Mouse (Mus musculus): Measurements from ENCODE around the gene Uhrf1bp1. TPM values are rescaled to one million over a fixed set of nuclear protein-coding genes. Genes with fewer than 3 reads are reported as not detected.

The Uhrf1bp1 gene
- 2.4 and 3.0 TPM in 2 replicates for polyA plus RNA-seq (2015; fragmentation: Nextera tagmentation; extraction: Ambion mirVana)

DNA sequence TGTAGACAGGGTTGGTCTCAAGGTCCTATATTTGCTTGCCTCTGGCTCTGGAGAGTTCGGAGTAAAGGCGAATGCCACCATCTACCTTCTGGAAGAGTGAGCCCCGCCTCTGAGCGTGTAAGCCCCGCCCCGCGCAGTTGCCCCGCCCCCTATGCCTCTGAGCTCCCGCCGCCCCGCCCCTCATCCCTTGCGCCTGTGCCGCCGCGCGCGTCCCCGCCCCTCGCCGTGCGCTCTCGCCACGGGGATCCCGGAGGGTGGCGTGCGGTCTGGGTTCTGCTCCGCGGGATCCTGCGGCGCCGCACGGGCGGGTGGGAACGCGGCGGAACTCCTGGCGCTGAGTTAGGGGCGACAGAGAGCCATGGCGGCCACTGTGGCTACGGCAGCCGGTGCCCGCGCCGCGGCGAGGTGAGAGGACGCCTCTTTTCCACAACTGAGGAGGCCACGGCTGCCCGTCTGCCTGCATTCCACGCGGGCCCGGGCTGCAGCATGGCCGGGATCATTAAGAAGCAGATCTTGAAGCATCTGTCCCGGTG lies at the start of gene Uhrf1bp1:
Uhrf1bp1 (plus strand) TSS at position 177 of the 533 bp plus-strand sequence.
- peak within 1 kb of the TSS; percentile 78 for H3K9ac ChIP-seq (ENCODE audit: low read length)
- H3K36me3 ChIP-seq (ENCODE audit: control insufficient read depth, insufficient read depth), result peaks cover 13% of the 10 kb centered on the region
- peak within 1 kb of the TSS; percentile 67 for H3K4me3 ChIP-seq (ENCODE audit: low read length)
- peak within 1 kb of the TSS; percentile 90 for H3K4me2 ChIP-seq (ENCODE audit: low read depth, low read length)
- peak within 1 kb of the TSS; percentile 52 for H3K27ac ChIP-seq (ENCODE audit: low read length)
- H3K4me1 ChIP-seq (ENCODE audit: control insufficient read depth, insufficient read depth, low read length), result peaks cover 12% of the 10 kb centered on the region
- no peaks in the 10 kb centered on the region for H3K27me3 ChIP-seq (ENCODE audit: control insufficient read depth, insufficient read depth, low read length)
- no peaks in the 10 kb centered on the region for H3K9me3 ChIP-seq (replicated peaks; ENCODE audit: control insufficient read depth, low read length)
- under 1% methylated on average over 53 of the region's 54 CpGs for WGBS
- ATAC-seq (replicated peaks; ENCODE audit: extremely low read depth, insufficient read depth, low FRiP score), result peak; percentile 87

DNA sequence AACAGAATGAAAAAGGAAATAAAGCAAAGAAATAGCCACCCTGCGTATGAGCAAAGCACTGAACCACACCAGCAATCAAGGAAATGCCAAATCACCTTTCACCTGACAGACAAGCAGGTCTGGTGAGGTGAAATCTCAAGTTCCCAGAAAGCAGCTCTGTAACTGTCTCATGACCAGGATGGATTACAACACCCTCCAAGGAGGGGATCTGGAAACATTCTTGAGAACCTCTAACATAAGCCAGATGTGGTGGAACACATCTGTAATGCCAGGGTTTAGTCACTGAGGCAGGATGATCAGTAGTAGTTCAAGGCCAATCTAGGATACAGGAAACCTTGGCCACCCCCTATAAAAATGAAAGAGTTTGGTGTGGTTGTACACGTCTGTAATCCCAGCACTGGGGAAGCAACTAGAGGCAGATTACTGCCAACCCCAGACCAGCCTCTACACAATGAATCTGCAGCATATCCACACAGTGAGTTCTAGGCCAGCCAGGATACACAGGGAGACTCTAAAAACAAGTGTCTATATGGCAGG lies 48.6 kb upstream of the Uhrf1bp1 start:
- peaks cover 43% of the 10 kb centered on the region for H3K4me1 ChIP-seq (ENCODE audit: control insufficient read depth, insufficient read depth, low read length)
- H3K4me3 ChIP-seq (ENCODE audit: low read length), result no peak overlapping the region
- no peak for ATAC-seq (replicated peaks; ENCODE audit: extremely low read depth, insufficient read depth, low FRiP score)
- 72% methylated on average over 2 of the region's 2 CpGs for WGBS
- no peak overlapping the region for H3K27ac ChIP-seq (ENCODE audit: low read length)
- H3K27me3 ChIP-seq (ENCODE audit: control insufficient read depth, insufficient read depth, low read length), result no peaks in the 10 kb centered on the region
- H3K9ac ChIP-seq (ENCODE audit: low read length), result no peak overlapping the region
- no peaks in the 10 kb centered on the region for H3K9me3 ChIP-seq (replicated peaks; ENCODE audit: control insufficient read depth, low read length)
- no peak overlapping the region for H3K4me2 ChIP-seq (ENCODE audit: low read depth, low read length)
- H3K36me3 ChIP-seq (ENCODE audit: control insufficient read depth, insufficient read depth), result no peaks in the 10 kb centered on the region

DNA sequence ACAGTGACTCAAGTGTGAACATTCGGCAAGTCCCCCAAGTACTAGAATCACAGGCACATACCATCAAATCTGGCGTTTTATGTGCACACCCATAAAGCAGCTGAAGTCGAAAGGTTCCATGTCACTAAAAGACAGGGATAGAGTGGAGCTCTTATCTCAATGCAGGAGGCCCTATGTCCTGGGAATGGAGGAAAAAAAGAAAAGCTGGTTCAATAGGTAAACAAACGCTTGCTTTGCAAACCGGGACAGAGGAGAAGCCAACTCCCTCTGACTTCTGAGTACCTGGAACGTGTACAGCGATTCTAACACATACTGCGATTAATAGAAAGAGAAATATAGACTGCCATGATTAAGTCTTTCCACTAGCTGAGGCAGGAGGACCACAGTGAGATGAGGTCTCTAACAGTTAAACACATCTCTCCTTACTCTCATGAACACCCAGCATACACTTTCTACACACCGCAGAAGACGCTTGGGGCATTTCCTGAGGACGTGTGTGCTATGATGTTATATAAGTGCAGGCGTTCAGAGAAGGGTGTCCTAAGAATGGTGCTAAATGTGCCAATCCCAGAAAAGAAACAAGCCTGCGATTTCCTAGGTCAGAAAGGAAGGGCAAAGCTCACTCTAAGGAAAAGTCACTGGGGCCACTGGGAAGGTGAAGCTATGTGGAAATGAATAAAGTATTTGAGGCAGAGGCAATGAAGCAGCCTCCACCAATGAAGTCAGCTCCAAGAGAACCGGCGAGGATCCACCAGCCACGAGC lies 45.5 kb upstream of the Uhrf1bp1 start:
- 76% methylated on average over 16 of the region's 16 CpGs for WGBS
- no peak for ATAC-seq (replicated peaks; ENCODE audit: extremely low read depth, insufficient read depth, low FRiP score)
- H3K36me3 ChIP-seq (ENCODE audit: control insufficient read depth, insufficient read depth), result no peaks in the 10 kb centered on the region
- no peak overlapping the region for H3K4me3 ChIP-seq (ENCODE audit: low read length)
- no peak overlapping the region for H3K4me2 ChIP-seq (ENCODE audit: low read depth, low read length)
- peaks cover 24% of the 10 kb centered on the region for H3K4me1 ChIP-seq (ENCODE audit: control insufficient read depth, insufficient read depth, low read length)
- H3K9ac ChIP-seq (ENCODE audit: low read length), result no peak overlapping the region
- H3K9me3 ChIP-seq (replicated peaks; ENCODE audit: control insufficient read depth, low read length), result no peaks in the 10 kb centered on the region
- no peak overlapping the region for H3K27ac ChIP-seq (ENCODE audit: low read length)
- H3K27me3 ChIP-seq (ENCODE audit: control insufficient read depth, insufficient read depth, low read length), result no peaks in the 10 kb centered on the region

DNA sequence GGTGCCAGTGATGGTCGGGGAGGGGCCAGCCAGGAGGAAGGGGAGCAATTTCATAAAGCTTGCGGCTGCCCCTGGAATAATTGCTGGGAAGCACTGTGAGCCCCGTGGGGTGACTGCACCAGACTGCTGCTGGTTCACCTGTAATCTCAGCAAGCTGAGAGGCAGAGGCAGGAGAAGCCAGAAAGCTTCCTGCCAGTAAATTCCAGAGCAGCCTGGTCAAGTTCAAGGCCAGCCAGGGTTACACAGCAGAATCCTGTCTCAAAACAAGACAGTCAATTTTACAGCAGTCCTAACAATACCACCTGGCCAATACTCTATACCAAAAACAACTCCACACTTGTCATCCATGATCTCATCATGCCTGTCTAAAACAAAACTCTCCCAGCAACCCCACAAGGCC lies 44.3 kb upstream of the Uhrf1bp1 start:
- Histone ChIP-seq H3K27me3 (ENCODE audit: control insufficient read depth, insufficient read depth, low read length) (no peaks in the 10 kb centered on the region), H3K27ac (ENCODE audit: low read length) (peak overlapping the region; percentile 34), H3K9ac (ENCODE audit: low read length) (no peak overlapping the region), H3K36me3 (ENCODE audit: control insufficient read depth, insufficient read depth) (no peaks in the 10 kb centered on the region), H3K4me2 (ENCODE audit: low read depth, low read length) (no peak overlapping the region), H3K4me3 (ENCODE audit: low read length) (no peak overlapping the region), H3K4me1 (ENCODE audit: control insufficient read depth, insufficient read depth, low read length) (peaks cover 13% of the 10 kb centered on the region), H3K9me3 (replicated peaks; ENCODE audit: control insufficient read depth, low read length) (no peaks in the 10 kb centered on the region)
- ATAC-seq (replicated peaks; ENCODE audit: extremely low read depth, insufficient read depth, low FRiP score), result no peak
- 54% methylated on average over 3 of the region's 3 CpGs for WGBS

DNA sequence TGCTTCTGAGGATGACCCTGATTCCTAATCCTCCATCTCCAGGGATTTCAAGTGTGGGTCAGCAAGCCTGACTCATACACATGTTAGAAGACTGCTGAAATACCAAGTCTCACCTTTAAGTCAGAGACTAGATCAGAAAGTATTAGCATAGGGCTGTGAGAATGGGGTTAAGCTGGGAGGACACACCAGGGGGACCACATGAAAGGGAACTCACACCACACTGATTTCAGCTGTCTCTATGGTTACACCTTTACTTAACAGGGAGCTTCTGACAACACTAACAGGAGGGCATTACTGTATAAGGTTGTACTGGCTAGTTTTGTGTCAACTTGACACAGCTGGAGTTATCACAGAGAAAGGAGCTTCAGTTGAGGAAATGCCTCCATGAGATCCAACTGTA lies 41.6 kb upstream of the Uhrf1bp1 start:
- H3K27me3 ChIP-seq (ENCODE audit: control insufficient read depth, insufficient read depth, low read length), result no peaks in the 10 kb centered on the region
- H3K4me2 ChIP-seq (ENCODE audit: low read depth, low read length), result no peak overlapping the region
- ATAC-seq (replicated peaks; ENCODE audit: extremely low read depth, insufficient read depth, low FRiP score), result no peak
- H3K9ac ChIP-seq (ENCODE audit: low read length), result no peak overlapping the region
- peaks cover 24% of the 10 kb centered on the region for H3K4me1 ChIP-seq (ENCODE audit: control insufficient read depth, insufficient read depth, low read length)
- H3K4me3 ChIP-seq (ENCODE audit: low read length), result no peak overlapping the region
- no peaks in the 10 kb centered on the region for H3K9me3 ChIP-seq (replicated peaks; ENCODE audit: control insufficient read depth, low read length)
- H3K36me3 ChIP-seq (ENCODE audit: control insufficient read depth, insufficient read depth), result no peaks in the 10 kb centered on the region
- H3K27ac ChIP-seq (ENCODE audit: low read length), result no peak overlapping the region

DNA sequence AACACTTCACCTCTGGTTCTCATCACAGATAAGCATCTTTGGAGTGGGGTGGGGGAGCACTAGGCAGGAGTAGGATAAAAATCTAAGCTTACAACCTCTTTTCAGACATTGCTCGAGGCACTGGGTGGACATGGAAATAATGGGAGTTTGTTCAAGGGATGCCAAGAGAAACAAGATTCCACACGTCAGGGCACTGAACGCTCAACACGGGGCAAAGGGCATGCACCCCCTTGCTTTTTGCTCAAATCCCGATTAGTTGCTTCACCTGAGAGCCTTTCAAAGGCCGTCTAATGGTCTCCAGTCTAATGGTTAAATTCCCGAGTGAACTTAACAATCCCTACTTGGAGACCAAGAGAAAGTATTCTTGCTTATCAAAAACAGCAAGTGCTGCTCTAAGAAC lies 37.2 kb upstream of the Uhrf1bp1 start:
- H3K9ac ChIP-seq (ENCODE audit: low read length), result peak overlapping the region; percentile 81
- H3K4me1 ChIP-seq (ENCODE audit: control insufficient read depth, insufficient read depth, low read length), result peaks cover 17% of the 10 kb centered on the region
- ATAC-seq (replicated peaks; ENCODE audit: extremely low read depth, insufficient read depth, low FRiP score), result no peak
- H3K27ac ChIP-seq (ENCODE audit: low read length), result peak overlapping the region; percentile 92
- H3K4me2 ChIP-seq (ENCODE audit: low read depth, low read length), result peak overlapping the region; percentile 84
- H3K36me3 ChIP-seq (ENCODE audit: control insufficient read depth, insufficient read depth), result no peaks in the 10 kb centered on the region
- H3K4me3 ChIP-seq (ENCODE audit: low read length), result peak overlapping the region; percentile 72
- H3K9me3 ChIP-seq (replicated peaks; ENCODE audit: control insufficient read depth, low read length), result no peaks in the 10 kb centered on the region
- no peaks in the 10 kb centered on the region for H3K27me3 ChIP-seq (ENCODE audit: control insufficient read depth, insufficient read depth, low read length)
- 9% methylated on average over 7 of the region's 7 CpGs for WGBS

DNA sequence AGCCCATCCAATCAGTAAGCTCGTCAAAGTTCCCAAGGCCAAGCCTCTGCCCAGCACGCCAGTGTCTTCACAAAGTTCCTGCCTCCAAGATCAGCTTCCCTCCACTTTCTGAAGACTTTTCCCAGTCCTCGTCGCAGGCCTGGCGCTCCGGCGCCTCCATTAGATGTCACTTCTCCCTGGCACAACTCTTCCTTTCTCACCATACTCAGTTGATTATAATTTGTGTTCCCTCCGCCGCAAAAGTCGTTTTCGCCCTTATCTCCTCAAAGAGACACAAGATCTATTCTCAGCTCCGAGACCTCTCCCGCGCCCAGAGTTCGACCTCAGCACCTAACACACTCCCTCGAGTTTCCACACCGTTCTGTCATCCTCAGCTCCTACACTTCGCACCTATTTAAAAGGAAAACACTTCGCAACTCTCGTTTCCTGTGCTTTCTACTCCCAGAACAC lies 36.7 kb upstream of the Uhrf1bp1 start:
- Histone ChIP-seq H3K27me3 (ENCODE audit: control insufficient read depth, insufficient read depth, low read length) (no peaks in the 10 kb centered on the region), H3K9me3 (replicated peaks; ENCODE audit: control insufficient read depth, low read length) (no peaks in the 10 kb centered on the region), H3K27ac (ENCODE audit: low read length) (peak overlapping the region; percentile 92), H3K4me2 (ENCODE audit: low read depth, low read length) (peak overlapping the region; percentile 84), H3K4me3 (ENCODE audit: low read length) (peak overlapping the region; percentile 72), H3K9ac (ENCODE audit: low read length) (peak overlapping the region; percentile 81), H3K36me3 (ENCODE audit: control insufficient read depth, insufficient read depth) (no peaks in the 10 kb centered on the region), H3K4me1 (ENCODE audit: control insufficient read depth, insufficient read depth, low read length) (peaks cover 17% of the 10 kb centered on the region)
- no peak for ATAC-seq (replicated peaks; ENCODE audit: extremely low read depth, insufficient read depth, low FRiP score)
- under 1% methylated on average over 20 of the region's 20 CpGs for WGBS

DNA sequence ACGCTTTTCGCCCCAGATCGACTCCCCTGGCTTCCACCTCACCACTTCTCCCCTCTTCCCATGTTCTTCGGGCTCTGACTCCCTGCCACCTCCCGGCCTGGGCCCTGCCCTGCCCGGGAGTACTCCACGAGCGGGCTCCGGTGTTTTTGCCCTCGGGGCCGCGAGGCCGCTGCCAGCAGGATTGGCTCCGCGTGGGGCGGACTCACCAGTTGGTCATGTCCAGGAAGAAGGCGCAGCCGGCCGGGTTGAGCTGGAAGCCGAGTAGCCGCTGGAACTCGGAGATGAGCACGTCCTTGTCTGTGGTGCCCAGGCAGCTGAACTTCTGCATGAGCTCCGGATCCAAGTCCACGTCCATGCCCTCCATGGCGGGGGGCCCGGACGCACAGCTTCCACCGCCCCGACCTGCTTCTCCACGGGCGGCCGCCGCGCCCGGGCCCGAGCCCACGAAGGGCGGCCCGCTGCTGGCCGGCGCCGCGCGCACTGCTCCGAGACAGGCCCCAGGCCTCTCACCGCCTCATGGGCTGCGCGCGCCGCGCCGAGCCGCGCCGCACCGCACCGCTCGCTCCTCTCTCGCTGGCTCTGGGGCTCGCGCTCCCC lies 36.2 kb upstream of the Uhrf1bp1 start:
- no peaks in the 10 kb centered on the region for H3K9me3 ChIP-seq (replicated peaks; ENCODE audit: control insufficient read depth, low read length)
- ATAC-seq (replicated peaks; ENCODE audit: extremely low read depth, insufficient read depth, low FRiP score), result peak; percentile 74
- no peaks in the 10 kb centered on the region for H3K36me3 ChIP-seq (ENCODE audit: control insufficient read depth, insufficient read depth)
- peak overlapping the region; percentile 72 for H3K4me3 ChIP-seq (ENCODE audit: low read length)
- peak overlapping the region; percentile 81 for H3K9ac ChIP-seq (ENCODE audit: low read length)
- peaks cover 17% of the 10 kb centered on the region for H3K4me1 ChIP-seq (ENCODE audit: control insufficient read depth, insufficient read depth, low read length)
- no peaks in the 10 kb centered on the region for H3K27me3 ChIP-seq (ENCODE audit: control insufficient read depth, insufficient read depth, low read length)
- H3K4me2 ChIP-seq (ENCODE audit: low read depth, low read length), result peak overlapping the region; percentile 84
- peak overlapping the region; percentile 92 for H3K27ac ChIP-seq (ENCODE audit: low read length)
- under 1% methylated on average over 60 of the region's 62 CpGs for WGBS
